Mouse (Mus musculus) kidney, adult 2 months (tissue): ENCODE measurements around the gene Gng12.

Experiments used
- CTCF ChIP-seq: fragments of 200-500 bp; conservative IDR thresholded peaks from 2 replicates; pipeline ENCODE4 v1.5.1; 2011; ENCODE audit warnings: low read depth, mild to moderate bottlenecking, control low read depth, low read length, moderate library complexity, mixed read lengths; ENCODE audit not compliant: insufficient read depth, insufficient read length
- POLR2A ChIP-seq: fragments of 200-500 bp; IDR thresholded peaks from one replicate; pipeline ENCODE4 v1.6.1; 2011; ENCODE audit warnings: low read depth, low read length, control low read depth

DNA sequence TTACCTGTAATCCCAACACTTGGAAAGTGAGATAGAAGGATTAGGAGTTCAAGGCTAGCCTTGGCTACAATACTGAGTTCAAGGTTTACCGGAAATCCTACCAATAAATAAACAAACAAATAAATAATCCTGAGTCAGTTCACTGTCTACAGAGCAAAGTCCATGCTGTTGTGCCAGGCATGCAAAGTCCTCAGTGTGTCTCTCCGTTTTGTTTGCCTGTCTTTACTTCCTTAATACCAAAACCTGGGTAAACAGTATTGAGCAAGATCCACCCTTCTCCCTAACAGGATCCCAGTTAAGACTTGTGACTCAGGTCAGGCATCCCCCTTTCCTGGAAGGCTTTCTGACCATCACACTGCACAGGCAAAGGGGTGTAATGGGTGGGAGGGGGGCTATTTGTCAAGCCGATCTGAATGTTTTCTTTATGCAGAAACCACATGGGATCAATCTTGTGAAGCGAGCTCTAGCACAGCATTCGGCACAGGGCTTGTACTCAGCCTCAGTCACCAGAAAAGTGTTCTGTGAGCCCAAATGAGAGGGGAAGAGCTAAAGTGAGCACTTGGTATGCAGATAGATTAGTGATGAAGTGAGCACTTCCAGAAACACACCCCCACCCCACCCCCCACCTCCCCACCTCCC is 133.2 kb downstream of the Gng12 start:
- TF ChIP-seq CTCF (no peak), POLR2A (no peak)
